Mouse (Mus musculus) midbrain, embryonic 13.5 days (tissue): Measurements from ENCODE around the gene Hnrnpa3. TPM values are rescaled to one million over a fixed set of nuclear protein-coding genes. Genes with fewer than 3 reads are reported as not detected.
"Not testable (repeated sequence)": the region's sequence is repeated elsewhere in the genome, so short reads cannot be mapped to it uniquely, and the experiment has no call there.

Experiments
- ATAC-seq: fragments of 200-750 bp; cut with Nextera tagmentation; 2 replicates; pipeline ENCODE4 v1.8.0; 2017; ENCODE audit warnings: mild to moderate bottlenecking, moderate TSS enrichment, moderate library complexity
- H3K27ac ChIP-seq: fragments of 300-500 bp; sonication (generic); 2 replicates; pipeline ENCODE4 v1.5.1; 2015; ENCODE audit warnings: inconsistent platforms, mild to moderate bottlenecking, moderate library complexity
- H3K27me3 ChIP-seq: fragments of 300-500 bp; sonication (generic); 2 replicates; pipeline ENCODE4 v1.6.1; 2015; ENCODE audit warnings: mild to moderate bottlenecking, inconsistent platforms
- H3K36me3 ChIP-seq: fragments of 300-500 bp; sonication (generic); 2 replicates; pipeline ENCODE4 v1.6.1; 2015; ENCODE audit warnings: mild to moderate bottlenecking, inconsistent platforms
- H3K4me1 ChIP-seq: fragments of 300-500 bp; sonication (generic); replicated peaks from 2 replicates; pipeline ENCODE4 v1.6.1; 2015; ENCODE audit warnings: inconsistent platforms
- H3K4me2 ChIP-seq: fragments of 300-500 bp; sonication (generic); replicated peaks from 2 replicates; pipeline ENCODE4 v1.6.1; 2015; ENCODE audit warnings: moderate library complexity, mild to moderate bottlenecking, inconsistent platforms
- H3K4me3 ChIP-seq: fragments of 300-500 bp; sonication (generic); replicated peaks from 2 replicates; pipeline ENCODE4 v1.5.1; 2015; ENCODE audit warnings: mild to moderate bottlenecking, inconsistent platforms
- H3K9ac ChIP-seq: fragments of 300-500 bp; sonication (generic); replicated peaks from 2 replicates; pipeline ENCODE4 v1.6.1; 2015; ENCODE audit warnings: mild to moderate bottlenecking, inconsistent platforms
- H3K9me3 ChIP-seq: fragments of 300-500 bp; sonication (generic); 2 replicates; pipeline ENCODE4 v1.6.1; 2016; ENCODE audit warnings: mild to moderate bottlenecking, inconsistent platforms
- whole genome bisulfite sequencing: fragments of 180-500 bp; shearing (Covaris S2); methylation state at CpG from one replicate; pipeline ENCODE4 v1.1.7; 2015; 5-methylcytosine and 5-hydroxymethylcytosine counted together
- polyA plus RNA-seq: library from polyadenylated mRNA; unstranded; fragments of >200 nt; fragmentation: Nextera tagmentation; extraction: Ambion mirVana; gene quantifications from 2 replicates; pipeline ENCODE4 v1.2.1, GENCODE M21; 2015

Gene Hnrnpa3
- polyA plus RNA-seq, 1 experiment from 2014 or later = 291 TPM

DNA sequence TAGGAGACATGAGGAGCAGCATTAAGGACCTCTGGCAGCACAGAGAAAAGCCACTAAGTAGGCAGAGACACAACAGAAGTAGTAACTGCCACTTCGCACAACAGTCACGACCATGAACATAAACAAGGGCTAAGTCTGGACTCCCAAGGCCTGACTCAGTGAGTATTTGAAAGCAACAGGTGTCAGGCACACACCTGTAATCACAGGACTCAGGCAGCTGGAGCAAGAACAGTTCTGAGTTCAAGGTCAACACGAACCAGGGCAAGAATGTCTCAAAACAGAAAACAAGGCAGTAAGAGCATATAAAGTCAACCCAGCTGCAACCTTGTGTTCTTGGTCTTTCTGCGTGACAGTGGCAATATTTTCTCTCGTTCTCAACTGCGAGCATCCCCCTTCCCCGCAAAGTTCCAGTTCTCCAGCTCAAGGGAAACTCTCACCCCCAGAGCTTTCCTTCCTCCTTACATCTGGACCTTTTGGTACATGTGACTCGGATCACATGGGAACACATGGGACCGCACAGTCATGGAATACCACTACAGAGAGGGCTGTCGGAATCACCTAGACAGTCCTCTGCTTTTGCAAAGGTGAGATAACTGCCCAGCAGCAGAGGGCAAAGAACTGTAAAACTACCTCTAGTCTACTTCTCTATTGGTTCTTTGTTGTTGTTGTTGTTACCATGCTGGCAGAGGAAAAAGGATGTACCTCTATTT, 28.1 kb downstream of the Hnrnpa3 start:
- Histone ChIP-seq H3K4me2 (no peak overlapping the region), H3K27ac (no peak overlapping the region), H3K9me3 (no peaks in the 10 kb centered on the region), H3K4me1 (no peaks in the 10 kb centered on the region), H3K36me3 (no peaks in the 10 kb centered on the region), H3K4me3 (no peak overlapping the region), H3K9ac (no peak overlapping the region), H3K27me3 (no peaks in the 10 kb centered on the region)
- 91% methylated on average over 10 of the region's 10 CpGs for WGBS
- ATAC-seq = no peak

DNA sequence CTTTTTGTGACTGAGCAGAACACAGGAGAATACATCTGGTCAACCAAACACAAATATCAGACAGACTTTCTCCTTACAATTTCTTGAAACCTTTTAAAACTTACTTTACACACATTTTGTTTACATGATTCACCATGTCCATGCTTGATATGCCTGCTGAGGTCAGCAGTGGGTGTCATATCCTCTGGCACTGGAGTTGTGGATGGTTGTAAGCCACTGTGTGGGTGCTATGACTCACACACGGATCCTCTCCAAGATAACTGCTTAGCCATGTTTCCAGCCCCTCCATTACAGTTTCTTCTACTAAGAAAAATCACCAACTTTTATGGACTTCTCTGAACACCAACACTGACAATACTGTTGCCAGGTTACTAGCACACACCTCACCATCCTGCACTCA, 29.8 kb downstream of the Hnrnpa3 start:
- Histone ChIP-seq H3K9me3 (no peaks in the 10 kb centered on the region), H3K4me3 (no peak overlapping the region), H3K4me1 (0 out of 2 replicates have a peak, but pooled peaks cover 5% of the 10 kb centered on the region), H3K4me2 (no peak overlapping the region), H3K27ac (no peak overlapping the region), H3K36me3 (no peaks in the 10 kb centered on the region), H3K9ac (no peak overlapping the region), H3K27me3 (no peaks in the 10 kb centered on the region)
- WGBS = 86% methylated on average over 1 of the region's 1 CpGs
- no peak for ATAC-seq

DNA sequence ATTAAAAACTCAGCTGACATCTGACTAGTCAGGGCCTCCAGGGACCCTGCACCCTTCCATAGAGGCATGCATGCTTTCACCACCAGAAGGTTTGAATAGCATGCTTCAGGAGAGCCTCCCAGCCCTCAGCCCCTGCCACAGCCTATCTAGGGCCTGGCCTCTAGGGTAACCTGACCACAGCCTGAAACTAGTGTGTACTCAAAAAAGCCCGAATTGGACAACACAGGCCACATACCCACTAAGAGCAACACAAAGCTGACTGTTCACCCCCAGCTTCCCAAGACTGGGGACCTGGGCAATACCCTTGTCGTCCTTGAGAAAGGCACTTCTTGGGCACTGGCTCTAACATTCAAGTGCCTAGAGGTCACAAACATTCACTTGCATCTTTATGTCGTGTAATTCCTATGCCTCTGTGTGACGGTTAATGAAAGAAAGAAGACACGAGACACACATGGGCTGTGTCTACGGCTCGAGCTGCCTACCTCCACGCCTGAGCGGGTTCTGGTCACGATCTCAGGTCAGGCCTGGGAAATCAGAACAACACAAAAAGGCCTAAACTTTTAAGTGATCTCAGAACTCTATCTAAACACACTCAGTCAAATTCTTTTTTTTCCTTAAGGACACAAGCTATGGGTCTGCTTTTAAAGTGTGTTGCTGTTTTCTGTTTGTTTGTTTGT, 30.6 kb downstream of the Hnrnpa3 start:
- WGBS = 68% methylated on average over 10 of the region's 10 CpGs
- Histone ChIP-seq H3K4me1 (0 out of 2 replicates have a peak, but pooled peaks cover 5% of the 10 kb centered on the region), H3K9ac (no peak overlapping the region), H3K4me2 (no peak overlapping the region), H3K36me3 (no peaks in the 10 kb centered on the region), H3K4me3 (no peak overlapping the region), H3K27ac (no peak overlapping the region), H3K27me3 (no peaks in the 10 kb centered on the region), H3K9me3 (no peaks in the 10 kb centered on the region)
- no peak for ATAC-seq

DNA sequence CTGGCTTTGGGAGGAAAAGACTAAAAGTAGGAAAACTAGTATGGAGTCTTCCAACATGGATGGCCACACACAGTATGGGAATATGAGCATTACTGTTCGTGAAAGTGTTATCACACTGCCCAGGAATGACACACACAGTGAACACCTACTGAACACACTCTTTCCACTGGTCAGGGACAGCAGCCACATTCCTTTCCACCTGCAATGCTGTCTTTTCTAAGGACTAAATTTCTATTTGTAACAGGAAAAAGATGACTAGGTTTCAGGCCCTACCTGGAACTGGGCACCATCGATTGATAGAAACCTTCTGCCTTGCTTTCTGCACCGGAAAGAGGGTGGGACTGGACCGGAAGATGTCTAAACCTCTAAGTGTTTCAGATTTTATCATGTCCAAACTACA, 31.6 kb downstream of the Hnrnpa3 start:
- Histone ChIP-seq H3K27me3 (no peaks in the 10 kb centered on the region), H3K4me2 (no peak overlapping the region), H3K9me3 (no peaks in the 10 kb centered on the region), H3K4me1 (0 out of 2 replicates have a peak, but pooled peaks cover 5% of the 10 kb centered on the region), H3K9ac (no peak overlapping the region), H3K27ac (no peak overlapping the region), H3K4me3 (no peak overlapping the region), H3K36me3 (no peaks in the 10 kb centered on the region)
- WGBS = 94% methylated on average over 4 of the region's 4 CpGs
- ATAC-seq = no peak

DNA sequence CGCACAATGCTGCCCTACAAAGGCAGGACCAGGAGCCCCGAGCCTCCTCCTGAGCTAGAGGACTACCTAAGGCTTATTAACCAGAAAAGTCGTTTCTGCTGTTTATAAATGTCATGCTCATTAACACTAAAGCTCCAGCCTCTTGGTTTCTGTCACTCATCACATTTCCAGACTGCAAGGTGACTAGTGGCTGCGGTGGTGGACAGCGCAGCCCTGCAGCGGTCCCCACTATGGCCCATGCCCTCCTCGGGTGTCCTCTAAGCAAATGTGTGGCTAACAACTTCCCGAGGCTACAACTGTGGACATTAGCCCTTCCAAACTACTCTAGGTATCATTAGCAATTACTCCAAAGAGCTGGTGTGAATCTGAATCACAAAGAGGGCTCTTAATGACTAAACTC, 32.3 kb downstream of the Hnrnpa3 start:
- 81% methylated on average over 8 of the region's 8 CpGs for WGBS
- Histone ChIP-seq H3K36me3 (no peaks in the 10 kb centered on the region), H3K9ac (no peak overlapping the region), H3K4me1 (0 out of 2 replicates have a peak, but pooled peaks cover 5% of the 10 kb centered on the region), H3K27ac (no peak overlapping the region), H3K4me3 (no peak overlapping the region), H3K9me3 (no peaks in the 10 kb centered on the region), H3K27me3 (no peaks in the 10 kb centered on the region), H3K4me2 (no peak overlapping the region)
- ATAC-seq = no peak

DNA sequence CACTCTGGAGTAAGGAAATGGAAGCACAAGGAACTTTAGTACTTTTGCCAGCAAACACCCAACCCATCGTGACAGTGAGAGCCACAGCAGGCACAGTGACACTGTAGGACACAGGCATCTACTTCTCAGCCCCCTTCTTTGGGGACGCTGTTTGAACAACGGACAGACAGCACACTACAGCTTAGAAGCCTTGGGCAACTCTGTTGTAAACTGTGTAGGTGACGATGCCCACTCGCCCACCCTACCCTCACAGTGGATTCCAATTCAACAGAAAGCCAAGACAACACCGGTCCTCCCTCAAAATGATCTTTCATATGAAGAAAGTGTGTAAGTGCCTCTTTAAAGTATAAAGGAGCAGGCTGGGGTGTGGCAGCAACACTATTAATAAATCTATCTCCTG, 33.3 kb downstream of the Hnrnpa3 start:
- Histone ChIP-seq H3K36me3 (no peaks in the 10 kb centered on the region), H3K9me3 (no peaks in the 10 kb centered on the region), H3K27ac (no peak overlapping the region), H3K4me3 (no peak overlapping the region), H3K27me3 (no peaks in the 10 kb centered on the region), H3K4me1 (0 out of 2 replicates have a peak, but pooled peaks cover 5% of the 10 kb centered on the region), H3K4me2 (no peak overlapping the region), H3K9ac (no peak overlapping the region)
- 92% methylated on average over 6 of the region's 6 CpGs for WGBS
- ATAC-seq = no peak

DNA sequence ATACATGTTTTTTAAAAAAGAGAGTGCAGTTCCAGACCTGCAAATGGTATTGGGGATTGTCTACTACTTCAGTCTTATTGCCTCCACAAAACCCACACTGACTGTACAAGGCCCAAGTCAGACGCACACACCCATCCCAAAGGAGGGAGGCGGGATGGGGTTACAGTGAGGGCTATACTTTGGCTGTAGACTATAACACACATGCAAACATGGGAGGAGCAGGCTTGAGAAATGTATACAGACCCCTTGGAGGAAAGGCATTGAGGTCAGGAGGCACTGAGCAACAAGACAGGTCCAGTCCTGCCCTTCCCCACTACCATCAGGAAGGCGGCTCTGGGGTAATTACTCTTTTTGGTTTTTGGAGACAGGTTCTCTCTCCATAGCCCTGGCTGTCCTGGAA, 35.9 kb downstream of the Hnrnpa3 start:
- H3K27me3 ChIP-seq, H3K4me3 ChIP-seq, H3K27ac ChIP-seq, H3K36me3 ChIP-seq, H3K4me2 ChIP-seq, H3K9ac ChIP-seq, H3K4me1 ChIP-seq, ATAC-seq, H3K9me3 ChIP-seq: not testable (repeated sequence)
- 95% methylated on average over 3 of the region's 3 CpGs for WGBS

DNA sequence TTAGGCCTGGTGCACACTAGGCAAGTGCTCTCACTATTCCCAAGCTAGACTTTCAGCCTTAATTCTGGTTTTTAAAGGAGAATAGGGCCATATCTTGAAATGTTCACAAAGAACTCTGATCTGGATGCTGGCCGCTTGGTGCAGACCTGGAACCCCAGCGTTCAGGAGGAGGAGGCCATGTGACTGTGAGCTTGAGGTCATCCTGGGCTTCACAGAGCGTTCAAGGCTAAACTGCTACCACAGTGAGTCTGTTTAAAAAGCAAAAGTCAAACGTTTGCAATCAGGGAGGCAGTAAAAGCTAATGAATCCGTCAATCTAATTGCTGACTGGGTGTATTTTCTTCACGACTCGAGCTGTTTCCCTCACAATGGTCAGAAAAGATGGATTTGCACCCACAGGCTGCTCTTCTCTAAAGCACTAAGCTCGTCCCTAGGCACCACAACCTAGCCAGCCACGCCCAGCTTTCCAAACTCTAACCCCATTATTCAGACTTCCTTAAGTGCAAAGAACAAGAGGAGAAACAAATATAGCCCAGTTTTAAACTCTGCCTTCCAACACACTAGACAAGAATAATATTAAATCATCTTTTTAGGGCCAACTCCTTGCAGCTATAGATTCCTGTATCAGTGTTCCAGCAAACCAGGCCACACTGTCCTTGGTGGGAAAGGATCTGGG, 36.8 kb downstream of the Hnrnpa3 start:
- H3K27me3 ChIP-seq = no peaks in the 10 kb centered on the region
- H3K9ac ChIP-seq = no peak overlapping the region
- no peak overlapping the region for H3K27ac ChIP-seq
- 63% methylated on average over 9 of the region's 9 CpGs for WGBS
- H3K4me1 ChIP-seq = 0 out of 2 replicates have a peak, but pooled peaks cover 10% of the 10 kb centered on the region
- ATAC-seq = no peak
- H3K9me3 ChIP-seq = no peaks in the 10 kb centered on the region
- no peaks in the 10 kb centered on the region for H3K36me3 ChIP-seq
- no peak overlapping the region for H3K4me3 ChIP-seq
- no peak overlapping the region for H3K4me2 ChIP-seq

DNA sequence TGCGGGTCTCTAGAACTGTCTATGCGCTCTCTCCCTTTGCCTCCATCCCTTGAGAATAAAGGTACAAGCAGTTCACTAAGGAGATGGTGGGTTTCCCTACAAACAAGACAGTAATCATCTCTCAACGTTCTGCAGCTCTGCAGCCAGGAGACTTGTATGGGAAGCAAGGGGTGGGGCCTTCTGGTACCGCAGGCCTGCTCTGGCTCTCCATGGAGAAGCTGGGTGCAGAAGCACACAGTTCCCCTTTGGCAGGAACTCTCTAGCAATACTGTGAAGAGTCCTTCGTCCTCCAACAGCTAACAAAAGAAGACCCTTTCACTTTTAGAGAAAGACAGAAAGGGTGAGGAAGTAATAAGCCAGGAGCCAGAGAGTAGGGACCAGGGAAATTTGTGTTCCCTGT, 37.3 kb downstream of the Hnrnpa3 start:
- 67% methylated on average over 5 of the region's 5 CpGs for WGBS
- no peak overlapping the region for H3K4me3 ChIP-seq
- H3K27me3 ChIP-seq = no peaks in the 10 kb centered on the region

DNA sequence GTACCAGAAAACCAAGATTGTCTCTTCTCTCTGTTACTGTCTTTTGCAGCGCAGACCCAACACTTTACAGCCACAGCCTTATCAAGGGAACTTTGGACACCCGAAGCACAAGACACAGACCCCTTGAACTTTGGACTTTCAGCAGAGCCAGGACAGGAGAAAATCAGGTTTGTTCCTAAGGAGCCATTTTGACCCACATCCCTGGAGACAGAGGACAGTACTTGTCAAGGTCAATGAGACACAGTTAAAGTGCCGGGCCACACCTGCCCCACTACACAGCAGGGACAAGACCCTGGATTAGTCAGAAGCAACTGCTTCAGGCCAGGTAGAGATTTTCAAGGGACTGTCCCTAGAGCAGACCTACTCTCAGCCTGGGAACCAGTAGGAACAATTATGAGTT, 38.2 kb downstream of the Hnrnpa3 start:
- H3K4me1 ChIP-seq = peaks cover 16% of the 10 kb centered on the region
- H3K4me2 ChIP-seq = no peak overlapping the region
- no peak for ATAC-seq
- no peak overlapping the region for H3K9ac ChIP-seq
- WGBS = 90% methylated on average over 3 of the region's 3 CpGs
- no peak overlapping the region for H3K4me3 ChIP-seq
- H3K27ac ChIP-seq = no peak overlapping the region
- no peaks in the 10 kb centered on the region for H3K27me3 ChIP-seq
- no peaks in the 10 kb centered on the region for H3K9me3 ChIP-seq
- H3K36me3 ChIP-seq = no peaks in the 10 kb centered on the region

More for the DNA sequence above, 37.3 kb downstream of the Hnrnpa3 start:
- H3K27ac ChIP-seq = no peak overlapping the region
- H3K36me3 ChIP-seq = no peaks in the 10 kb centered on the region
- no peak overlapping the region for H3K4me2 ChIP-seq
- ATAC-seq = no peak
- H3K9ac ChIP-seq = no peak overlapping the region
- 0 out of 2 replicates have a peak, but pooled peaks cover 10% of the 10 kb centered on the region for H3K4me1 ChIP-seq
- no peaks in the 10 kb centered on the region for H3K9me3 ChIP-seq

DNA sequence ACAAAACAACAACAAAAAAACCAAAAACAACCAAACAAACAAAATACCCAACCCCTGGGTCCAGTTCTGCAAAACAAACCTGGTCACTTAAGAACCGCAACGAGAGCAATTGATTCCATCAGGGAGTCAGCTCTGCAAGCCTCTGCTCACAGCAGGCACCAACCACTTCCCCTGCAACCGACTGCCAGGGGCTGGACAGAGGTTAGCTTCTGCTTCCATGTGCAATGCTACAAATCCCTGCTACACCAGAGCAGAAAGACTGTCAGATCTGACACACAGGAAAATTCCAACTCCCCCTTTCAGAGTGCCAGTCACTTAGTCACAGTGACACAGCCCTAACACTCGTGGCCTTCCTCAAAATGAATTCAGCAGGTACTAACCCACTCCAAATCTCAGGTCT, 38.9 kb downstream of the Hnrnpa3 start:
- no peaks in the 10 kb centered on the region for H3K27me3 ChIP-seq
- no peak overlapping the region for H3K4me3 ChIP-seq
- H3K9me3 ChIP-seq = no peaks in the 10 kb centered on the region
- no peak overlapping the region for H3K4me2 ChIP-seq
- H3K36me3 ChIP-seq = no peaks in the 10 kb centered on the region
- 34% methylated on average over 4 of the region's 4 CpGs for WGBS
- no peak overlapping the region for H3K27ac ChIP-seq
- no peak for ATAC-seq
- peaks cover 23% of the 10 kb centered on the region for H3K4me1 ChIP-seq
- H3K9ac ChIP-seq = no peak overlapping the region

DNA sequence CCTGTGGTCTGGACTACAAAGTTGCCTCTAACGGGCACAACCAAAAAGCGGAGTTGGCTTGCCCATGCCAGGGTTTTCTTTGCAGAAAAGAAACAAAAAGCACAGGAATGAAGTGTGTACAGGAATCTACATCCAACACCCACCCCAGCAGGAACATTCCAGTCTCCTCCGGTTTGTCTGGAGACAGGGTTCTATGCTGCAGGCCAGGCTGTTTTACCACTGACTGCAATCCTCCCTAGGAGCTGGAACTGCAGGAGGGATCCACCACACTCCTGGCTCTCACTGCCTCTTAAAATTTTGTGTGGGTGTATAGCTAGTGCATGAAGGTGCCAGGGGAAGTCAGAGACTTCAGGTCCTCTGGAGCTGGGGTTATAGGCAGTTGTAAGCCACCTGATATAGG, 39.8 kb downstream of the Hnrnpa3 start:
- H3K27ac ChIP-seq = no peak overlapping the region
- H3K9me3 ChIP-seq = no peaks in the 10 kb centered on the region
- H3K4me2 ChIP-seq = no peak overlapping the region
- no peaks in the 10 kb centered on the region for H3K36me3 ChIP-seq
- H3K27me3 ChIP-seq = no peaks in the 10 kb centered on the region
- peaks cover 22% of the 10 kb centered on the region for H3K4me1 ChIP-seq
- no peak overlapping the region for H3K9ac ChIP-seq
- 87% methylated on average over 3 of the region's 3 CpGs for WGBS
- ATAC-seq = no peak
- no peak overlapping the region for H3K4me3 ChIP-seq
